Comparison of ENCODE assay signal across 8 mouse cellular contexts in the genomic region with DNA sequence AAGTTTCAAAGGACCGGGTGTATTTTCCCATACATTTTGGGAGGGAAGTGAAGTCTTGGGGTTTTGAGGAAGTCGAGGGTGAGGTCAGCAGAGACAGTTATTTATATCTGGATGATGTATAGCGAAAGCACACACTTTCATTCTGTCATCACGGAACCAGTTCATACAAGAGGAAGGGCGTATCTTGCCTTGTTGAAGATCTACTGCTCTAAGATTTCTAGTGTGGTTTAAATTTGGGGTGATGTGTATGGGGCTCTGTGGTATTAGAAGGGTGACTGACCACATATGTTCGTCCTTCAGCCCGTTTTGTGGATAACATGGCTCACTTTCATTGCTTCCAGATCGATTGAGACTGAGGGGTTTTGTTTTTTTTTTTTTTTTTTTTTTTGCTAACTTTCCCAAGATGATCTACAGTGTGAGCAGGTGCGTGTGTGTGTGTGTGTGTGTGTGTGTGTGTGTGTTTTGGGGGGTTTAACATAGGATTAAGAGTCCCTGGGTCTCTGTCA.
A peak's percentile ranks its signal among the peaks of the same experiment; 100 is the strongest.
DNase-seq lines count a peak whose midpoint lies in the region; ATAC-seq lines count a peak whose summit lies in the region.

No protein-coding gene starts in this region.

- no peak for ATAC-seq in kidney, embryonic 14.5 days (ENCODE audit: low FRiP score, low TSS enrichment)
- no peak for ATAC-seq in embryonic facial prominence, embryonic 12.5 days (ENCODE audit: insufficient number of reproducible peaks, insufficient read depth, low FRiP score, low TSS enrichment)

- no peak for DNase-seq in kidney, postnatal 10 days
- no peak for DNase-seq in limb, embryonic 10.5 days (ENCODE audit: low spot score)
- DNase-seq in naive thymus-derived CD4-positive, alpha-beta T cell, adult 2 months (ENCODE audit: low read depth) = peak; percentile 76
- DNase-seq in urinary bladder, postnatal 36 days (ENCODE audit: low spot score in 2 of 2) = no peak
- no peak for DNase-seq in ovary, postnatal 14 days (ENCODE audit: low spot score)
- DNase-seq in layer of hippocampus, adult 11-12 months (ENCODE audit: low spot score) = no peak

- peak overlapping the region; percentile 45; the same call in 1 of the 2 replicates for H3K4me2 ChIP-seq in kidney, embryonic 14.5 days (replicated peaks; ENCODE audit: low read depth, low read length)
- H3K4me2 ChIP-seq in embryonic facial prominence, embryonic 12.5 days (replicated peaks) = peak overlapping the region; percentile 43; the same call in 1 of the 2 replicates

- peak overlapping the region; percentile 24; the same call in 1 of the 2 replicates for H3K4me3 ChIP-seq in kidney, embryonic 14.5 days (ENCODE audit: low read length)
- H3K4me3 ChIP-seq in embryonic facial prominence, embryonic 12.5 days = no peak overlapping the region
- no peak overlapping the region for H3K4me3 ChIP-seq in limb, embryonic 10.5 days

- peak overlapping the region; percentile 37; the same call in 1 of the 2 replicates for H3K9ac ChIP-seq in kidney, embryonic 14.5 days (ENCODE audit: low read depth, low read length)
- H3K9ac ChIP-seq in embryonic facial prominence, embryonic 12.5 days = no peak overlapping the region

- H3K9me3 ChIP-seq in kidney, embryonic 14.5 days (ENCODE audit: control insufficient read depth, low read length) = no peaks in the 10 kb centered on the region
- no peaks in the 10 kb centered on the region for H3K9me3 ChIP-seq in embryonic facial prominence, embryonic 12.5 days
- H3K9me3 ChIP-seq in limb, embryonic 10.5 days (replicated peaks) = no peaks in the 10 kb centered on the region

- 55% methylated on average over 9 of the region's 9 CpGs for WGBS in kidney, embryonic 14.5 days
- WGBS in embryonic facial prominence, embryonic 12.5 days = 57% methylated on average over 9 of the region's 9 CpGs
- WGBS in limb, embryonic 10.5 days = 76% methylated on average over 9 of the region's 9 CpGs

- no peaks in the 10 kb centered on the region for H3K36me3 ChIP-seq in kidney, embryonic 14.5 days (ENCODE audit: control insufficient read depth, insufficient read depth, low read length)
- H3K36me3 ChIP-seq in embryonic facial prominence, embryonic 12.5 days = no peaks in the 10 kb centered on the region
- no peaks in the 10 kb centered on the region for H3K36me3 ChIP-seq in limb, embryonic 10.5 days

- peaks cover 24% of the 10 kb centered on the region for H3K4me1 ChIP-seq in kidney, embryonic 14.5 days (ENCODE audit: control insufficient read depth, insufficient read depth, low read length)
- peaks cover 28% of the 10 kb centered on the region for H3K4me1 ChIP-seq in embryonic facial prominence, embryonic 12.5 days
- peaks cover 33% of the 10 kb centered on the region for H3K4me1 ChIP-seq in limb, embryonic 10.5 days

- no peaks in the 10 kb centered on the region for H3K27me3 ChIP-seq in kidney, embryonic 14.5 days (ENCODE audit: control insufficient read depth, insufficient read depth, low read length)
- no peaks in the 10 kb centered on the region for H3K27me3 ChIP-seq in embryonic facial prominence, embryonic 12.5 days
- H3K27me3 ChIP-seq in limb, embryonic 10.5 days (ENCODE audit: low read depth, poor library complexity, severe bottlenecking) = no peaks in the 10 kb centered on the region

- H3K27ac ChIP-seq in kidney, embryonic 14.5 days (ENCODE audit: low read depth, low read length) = peak overlapping the region; percentile 90; the same call in 1 of the 2 replicates
- peak overlapping the region; percentile 71 for H3K27ac ChIP-seq in embryonic facial prominence, embryonic 12.5 days
- peak overlapping the region; percentile 84 for H3K27ac ChIP-seq in limb, embryonic 10.5 days
